ENCODE assay signal across 11 mouse cellular contexts in genomic region chr10:91881521-91882228, GRCm38 (mm10).
DNase-seq lines count a peak whose midpoint lies in the region; ATAC-seq lines count a peak whose summit lies in the region.
"Had no signal": no experiment of that assay in that cellular context is flagged by ENCODE, and none has a peak within 500 bp of the region (broad histone marks: within the 10 kb centered on the region; RNA-seq: fewer than 3 reads in every experiment).

No protein-coding gene starts in this region.

- 3% methylated on average over 9 of the region's 9 CpGs for WGBS in forebrain, embryonic 15.5 days
- WGBS in kidney, embryonic 14.5 days: 23% methylated on average over 9 of the region's 9 CpGs
- WGBS in midbrain, embryonic 14.5 days: 5% methylated on average over 9 of the region's 9 CpGs

- no peak overlapping the region for H3K27ac ChIP-seq in forebrain, embryonic 15.5 days (replicated peaks)
- H3K27ac ChIP-seq in kidney, embryonic 14.5 days (ENCODE audit: low read depth, low read length): no peak overlapping the region
- peak overlapping the region; percentile 77 for H3K27ac ChIP-seq in midbrain, embryonic 14.5 days (replicated peaks; ENCODE audit: low read depth, low read length)
- H3K27ac ChIP-seq: embryonic facial prominence, embryonic 15.5 days; liver, embryonic 12.5 days had no signal

- H3K4me1 ChIP-seq in forebrain, embryonic 15.5 days: peaks cover 12% of the 10 kb centered on the region
- H3K4me1 ChIP-seq in kidney, embryonic 14.5 days (ENCODE audit: control insufficient read depth, insufficient read depth, low read length): peaks cover 2% of the 10 kb centered on the region; the same call in 1 of the 2 replicates
- peaks cover 8% of the 10 kb centered on the region; the same call in 1 of the 2 replicates for H3K4me1 ChIP-seq in midbrain, embryonic 14.5 days (ENCODE audit: control insufficient read depth, insufficient read depth, low read length)
- H3K4me1 ChIP-seq: embryonic facial prominence, embryonic 15.5 days; liver, embryonic 12.5 days had no signal

- no peak overlapping the region for H3K4me3 ChIP-seq in forebrain, embryonic 15.5 days
- H3K4me3 ChIP-seq in kidney, embryonic 14.5 days (ENCODE audit: low read length): no peak overlapping the region
- H3K4me3 ChIP-seq in midbrain, embryonic 14.5 days (replicated peaks; ENCODE audit: low read depth, low read length): no peak overlapping the region
- H3K4me3 ChIP-seq: embryonic facial prominence, embryonic 15.5 days; liver, embryonic 12.5 days had no signal

- H3K4me2 ChIP-seq in forebrain, embryonic 15.5 days (replicated peaks): no peak overlapping the region
- no peak overlapping the region for H3K4me2 ChIP-seq in kidney, embryonic 14.5 days (replicated peaks; ENCODE audit: low read depth, low read length)
- no peak overlapping the region for H3K4me2 ChIP-seq in midbrain, embryonic 14.5 days (ENCODE audit: low read length)
- H3K4me2 ChIP-seq: embryonic facial prominence, embryonic 15.5 days; liver, embryonic 12.5 days had no signal

- H3K9ac ChIP-seq in forebrain, embryonic 15.5 days (replicated peaks): no peak overlapping the region
- no peak overlapping the region for H3K9ac ChIP-seq in kidney, embryonic 14.5 days (ENCODE audit: low read depth, low read length)
- H3K9ac ChIP-seq in midbrain, embryonic 14.5 days (replicated peaks; ENCODE audit: low read length): 0 out of 2 replicates have a peak overlapping the region, but pooled peaks have one; percentile 3
- H3K9ac ChIP-seq: embryonic facial prominence, embryonic 15.5 days; liver, embryonic 12.5 days had no signal

- peak; percentile 91 for ATAC-seq in forebrain, embryonic 15.5 days (replicated peaks)
- ATAC-seq in kidney, embryonic 14.5 days (ENCODE audit: low FRiP score, low TSS enrichment): peak; percentile 79; the same call in 1 of the 2 replicates
- peak; percentile 55; the same call in 1 of the 2 replicates for ATAC-seq in midbrain, embryonic 14.5 days (ENCODE audit: low FRiP score, low TSS enrichment)
- no peak for ATAC-seq in erythroid progenitor cell, adult 5-6 weeks (replicated peaks; ENCODE audit: low FRiP score, poor library complexity, severe bottlenecking)
- ATAC-seq: liver, embryonic 12.5 days had no signal

- H3K27me3 ChIP-seq in forebrain, embryonic 15.5 days: 0 out of 2 replicates have a peak, but pooled peaks cover 7% of the 10 kb centered on the region
- no peaks in the 10 kb centered on the region for H3K27me3 ChIP-seq in kidney, embryonic 14.5 days (ENCODE audit: control insufficient read depth, insufficient read depth, low read length)
- H3K27me3 ChIP-seq in midbrain, embryonic 14.5 days (ENCODE audit: control insufficient read depth, insufficient read depth, low read length): no peaks in the 10 kb centered on the region
- H3K27me3 ChIP-seq: embryonic facial prominence, embryonic 15.5 days; liver, embryonic 12.5 days had no signal

- H3K36me3 ChIP-seq in forebrain, embryonic 15.5 days: no peaks in the 10 kb centered on the region
- no peaks in the 10 kb centered on the region for H3K36me3 ChIP-seq in kidney, embryonic 14.5 days (ENCODE audit: control insufficient read depth, insufficient read depth, low read length)
- no peaks in the 10 kb centered on the region for H3K36me3 ChIP-seq in midbrain, embryonic 14.5 days (ENCODE audit: control insufficient read depth, insufficient read depth, low read length)
- H3K36me3 ChIP-seq: embryonic facial prominence, embryonic 15.5 days; liver, embryonic 12.5 days had no signal

- DNase-seq in cerebellum, postnatal 10 days: peak; percentile 17 to 19
- DNase-seq in cerebellum, adult 9-10 months: no peak
- DNase-seq in midbrain, embryonic 14.5 days: peak; percentile 70
- no peak for DNase-seq in heart, postnatal 10 days
- no peak for DNase-seq in gastrocnemius, postnatal 36 days
- DNase-seq: heart, postnatal 4 days had no signal

- intact Hi-C loops in heart, postnatal 10 days (cut with DNase I): no loop called here
- intact Hi-C loops in gastrocnemius, postnatal 36 days (cut with DNase I): no loop called here

- H3K9me3 ChIP-seq in forebrain, embryonic 15.5 days: no peaks in the 10 kb centered on the region
- no peaks in the 10 kb centered on the region for H3K9me3 ChIP-seq in kidney, embryonic 14.5 days (ENCODE audit: control insufficient read depth, low read length)
- H3K9me3 ChIP-seq in midbrain, embryonic 14.5 days (ENCODE audit: control insufficient read depth, low read length): no peaks in the 10 kb centered on the region
- H3K9me3 ChIP-seq: embryonic facial prominence, embryonic 15.5 days; liver, embryonic 12.5 days had no signal

Comparison
In these comparisons a context has a peak if more than half of its experiments do, and no peak if none do; other contexts are left out.
1. DNase-seq: peak in cerebellum, postnatal 10 days (2 of 2) and midbrain, embryonic 14.5 days (single experiment); none in cerebellum, adult 9-10 months (single experiment), heart, postnatal 10 days (0 of 2) and gastrocnemius, postnatal 36 days (0 of 2).